Mouse (Mus musculus) hindbrain, embryonic 12.5 days (tissue): ENCODE measurements around the gene Wnt5a. TPM values are rescaled to one million over a fixed set of nuclear protein-coding genes. Genes with fewer than 3 reads are reported as not detected.

Experiments used
- ATAC-seq: fragments of 200-750 bp; cut with Nextera tagmentation; 2 replicates; pipeline ENCODE4 v1.8.0; 2017; ENCODE audit warnings: moderate TSS enrichment; ENCODE audit not compliant: low FRiP score
- H3K27ac ChIP-seq: fragments of 300-500 bp; sonication (generic); 2 replicates; pipeline ENCODE4 v1.5.1; 2016; ENCODE audit warnings: mild to moderate bottlenecking
- H3K27me3 ChIP-seq: fragments of 300-500 bp; sonication (generic); 2 replicates; pipeline ENCODE4 v1.6.1; 2016; ENCODE audit warnings: mild to moderate bottlenecking
- H3K36me3 ChIP-seq: fragments of 300-500 bp; sonication (generic); 2 replicates; pipeline ENCODE4 v1.6.1; 2016; ENCODE audit warnings: mild to moderate bottlenecking
- H3K4me1 ChIP-seq: fragments of 300-500 bp; sonication (generic); 2 replicates; pipeline ENCODE4 v1.6.1; 2016
- H3K4me2 ChIP-seq: fragments of 300-500 bp; sonication (generic); replicated peaks from 2 replicates; pipeline ENCODE4 v1.6.1; 2016; ENCODE audit warnings: mild to moderate bottlenecking
- H3K4me3 ChIP-seq: fragments of 300-500 bp; sonication (generic); 2 replicates; pipeline ENCODE4 v1.5.1; 2016; ENCODE audit warnings: mild to moderate bottlenecking
- H3K9ac ChIP-seq: fragments of 300-500 bp; sonication (generic); 2 replicates; pipeline ENCODE4 v1.6.1; 2016; ENCODE audit warnings: mild to moderate bottlenecking, moderate library complexity
- H3K9me3 ChIP-seq: fragments of 300-500 bp; sonication (generic); replicated peaks from 2 replicates; pipeline ENCODE4 v1.6.1; 2016; ENCODE audit warnings: mild to moderate bottlenecking
- WGBS: fragments of 180-500 bp; shearing (Covaris S2); methylation state at CpG from one replicate; pipeline ENCODE4 v1.1.7; 2016; 5-methylcytosine and 5-hydroxymethylcytosine counted together
- polyA plus RNA-seq: library from polyadenylated mRNA; unstranded; fragments of >200 nt; fragmentation: Nextera tagmentation; extraction: Ambion mirVana; gene quantifications from 2 replicates; pipeline ENCODE4 v1.2.1, GENCODE M21; 2016

The Wnt5a gene
- polyA plus RNA-seq, 1 experiment from 2014 or later = 55.4 TPM

GRCm38 (mm10) chr14:28533876-28534275, 29.3 kb downstream of the Wnt5a start:
- Histone ChIP-seq H3K36me3 (no peaks in the 10 kb centered on the region), H3K4me3 (no peak overlapping the region), H3K27ac (no peak overlapping the region), H3K27me3 (no peaks in the 10 kb centered on the region), H3K9ac (no peak overlapping the region), H3K4me2 (no peak overlapping the region), H3K9me3 (no peaks in the 10 kb centered on the region), H3K4me1 (0 out of 2 replicates have a peak, but pooled peaks cover 2% of the 10 kb centered on the region)
- ATAC-seq = no peak
- WGBS = 72% methylated on average over 2 of the region's 2 CpGs

DNA sequence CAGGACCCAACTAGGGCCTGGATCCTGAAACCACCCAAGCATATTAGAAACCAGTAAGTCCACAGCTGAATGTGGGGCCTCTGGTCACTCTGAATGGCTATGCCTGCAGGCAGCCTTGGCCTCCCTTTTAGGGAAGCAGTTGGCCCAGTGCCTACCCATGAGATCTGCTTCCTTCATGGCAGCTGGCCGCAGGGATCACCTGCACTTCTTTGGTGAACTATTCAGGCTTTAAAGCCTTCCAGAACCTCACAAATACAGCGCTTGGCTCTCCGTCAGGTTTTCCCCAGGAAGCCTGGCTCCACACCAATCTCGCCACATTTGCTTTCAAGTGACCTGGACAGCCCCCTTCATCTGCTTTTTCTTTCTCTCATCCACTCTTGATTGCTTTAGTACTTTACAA, 31.3 kb downstream of the Wnt5a start:
- Histone ChIP-seq H3K9ac (no peak overlapping the region), H3K4me3 (no peak overlapping the region), H3K27me3 (no peaks in the 10 kb centered on the region), H3K36me3 (no peaks in the 10 kb centered on the region), H3K9me3 (no peaks in the 10 kb centered on the region), H3K4me2 (no peak overlapping the region), H3K4me1 (no peaks in the 10 kb centered on the region), H3K27ac (no peak overlapping the region)
- WGBS = 79% methylated on average over 4 of the region's 4 CpGs
- ATAC-seq = no peak

GRCm38 (mm10) chr14:28539577-28539976, 35.0 kb downstream of the Wnt5a start:
- no peaks in the 10 kb centered on the region for H3K9me3 ChIP-seq
- 88% methylated on average over 6 of the region's 6 CpGs for WGBS
- no peak overlapping the region for H3K4me3 ChIP-seq
- no peak overlapping the region for H3K27ac ChIP-seq
- H3K4me2 ChIP-seq = no peak overlapping the region
- H3K36me3 ChIP-seq = no peaks in the 10 kb centered on the region
- H3K9ac ChIP-seq = no peak overlapping the region
- no peaks in the 10 kb centered on the region for H3K27me3 ChIP-seq
- ATAC-seq = no peak
- H3K4me1 ChIP-seq = peaks cover 7% of the 10 kb centered on the region; the same call in 1 of the 2 replicates

DNA sequence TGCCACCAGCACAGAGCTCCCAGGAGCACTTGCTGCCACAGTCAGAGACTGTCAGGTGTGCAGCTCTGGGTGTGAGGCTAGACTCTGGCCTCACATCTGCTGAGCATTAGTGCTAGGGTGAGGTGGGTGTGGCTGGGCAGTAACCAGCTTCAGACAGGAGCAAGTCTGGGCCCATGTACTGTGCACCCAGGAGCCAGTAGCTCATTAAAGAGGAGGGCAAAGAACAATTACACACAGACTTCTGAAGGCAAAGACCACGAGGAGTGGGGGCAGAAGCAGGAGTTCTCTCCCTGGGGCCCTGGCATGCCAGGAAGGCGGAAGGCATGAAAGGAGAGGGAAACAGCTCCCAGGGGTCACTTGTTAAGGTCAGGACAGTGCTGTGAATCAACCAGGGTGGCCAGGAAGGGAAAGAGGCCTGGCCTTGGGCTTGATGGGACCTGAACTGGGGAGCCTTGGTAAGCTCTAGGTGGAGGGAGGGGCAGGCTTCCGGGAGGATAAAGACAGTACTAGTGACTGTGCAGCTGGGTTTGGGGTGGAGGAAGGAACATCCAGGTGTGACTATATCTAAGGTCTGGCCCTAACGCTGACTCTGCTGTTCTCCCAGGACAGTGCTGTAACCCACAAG, 37.7 kb downstream of the Wnt5a start:
- Histone ChIP-seq H3K9me3 (no peaks in the 10 kb centered on the region), H3K36me3 (no peaks in the 10 kb centered on the region), H3K27ac (no peak overlapping the region), H3K4me1 (peaks cover 7% of the 10 kb centered on the region; the same call in 1 of the 2 replicates), H3K4me2 (no peak overlapping the region), H3K4me3 (no peak overlapping the region), H3K9ac (no peak overlapping the region), H3K27me3 (no peaks in the 10 kb centered on the region)
- 55% methylated on average over 4 of the region's 4 CpGs for WGBS
- ATAC-seq = no peak

DNA sequence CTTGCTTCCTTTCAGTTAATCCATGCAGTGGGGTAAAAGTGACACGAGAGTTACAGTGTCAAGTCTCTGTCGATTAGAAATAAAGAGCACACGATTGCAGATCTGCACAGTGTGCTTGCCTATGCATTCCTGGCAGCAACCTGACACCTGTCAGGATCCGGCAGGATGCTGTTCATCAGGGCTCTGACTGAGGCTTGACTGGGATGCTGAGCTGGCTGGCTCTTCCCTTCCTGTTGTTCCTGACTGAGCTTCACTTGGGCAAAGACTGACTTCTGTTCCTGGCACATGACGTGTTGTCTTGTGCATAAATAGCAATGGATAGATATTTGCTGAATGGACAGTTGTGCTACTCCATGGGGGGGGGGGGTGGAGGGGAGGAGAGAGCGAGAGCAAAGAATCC, 57.3 kb downstream of the Wnt5a start:
- no peaks in the 10 kb centered on the region for H3K9me3 ChIP-seq
- H3K4me3 ChIP-seq = no peak overlapping the region
- H3K4me1 ChIP-seq = no peaks in the 10 kb centered on the region
- H3K27me3 ChIP-seq = no peaks in the 10 kb centered on the region
- no peak overlapping the region for H3K9ac ChIP-seq
- no peak for ATAC-seq
- H3K4me2 ChIP-seq = no peak overlapping the region
- H3K36me3 ChIP-seq = no peaks in the 10 kb centered on the region
- 60% methylated on average over 5 of the region's 6 CpGs for WGBS
- H3K27ac ChIP-seq = no peak overlapping the region
